Mouse (Mus musculus): ENCODE results near the gene Tex16.

The Tex16 gene

GRCm38 (mm10) chrX:112010707-112011106 is at the start of gene Tex16:
Gene Tex16 (plus strand): TSS chrX:112011007.
- no peak for DNase-seq (ENCODE audit: low spot score in 2 of 2)

- DNase-seq (ENCODE audit: low spot score in 2 of 2): no peak
Measured at GRCm38 (mm10) chrX:111999661-112000060, 11.1 kb upstream of the Tex16 start.

Data from urinary bladder, postnatal 4 days (tissue).